Comparison of ENCODE assay signal across 8 mouse cellular contexts in the genomic region with DNA sequence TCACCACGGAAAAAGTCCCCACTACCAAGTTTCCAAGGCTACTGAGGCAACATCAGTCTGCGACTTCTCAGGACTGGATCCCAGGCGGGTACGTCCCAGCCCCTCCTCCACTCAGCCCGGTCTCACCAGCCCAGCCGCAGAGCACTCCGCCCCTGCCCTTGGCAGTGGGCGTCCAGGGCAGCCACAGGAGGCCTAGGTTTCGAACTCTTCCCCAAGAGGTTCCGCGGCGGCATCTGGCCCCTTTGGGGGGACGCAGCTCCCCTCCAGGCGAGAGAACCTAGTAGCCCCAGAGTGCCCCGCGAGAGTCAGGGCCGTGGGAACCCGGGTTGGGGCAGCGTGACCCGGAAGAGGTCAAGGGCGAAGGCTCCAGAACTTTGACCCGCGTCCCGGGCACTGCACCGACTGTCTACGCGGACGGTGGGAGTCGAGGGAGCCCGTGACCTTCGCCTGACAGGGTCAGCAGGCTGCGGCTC. TPM values are rescaled to one million over a fixed set of nuclear protein-coding genes. Genes with fewer than 3 reads are reported as not detected.
A peak's percentile ranks its signal among the peaks of the same experiment; 100 is the strongest.
DNase-seq lines count a peak whose midpoint lies in the region; ATAC-seq and TF ChIP-seq lines count a peak whose summit lies in the region.

No protein-coding gene starts in this region.

- peak overlapping the region; percentile 63 for H3K4me3 ChIP-seq in cerebellum, adult 2 months (replicated peaks; ENCODE audit: insufficient read depth, low read depth, low read length)
- peak overlapping the region; percentile 81 for H3K4me3 ChIP-seq in ES-Bruce4 (ENCODE audit: low read depth, low read length)
- H3K4me3 ChIP-seq in cortical plate, adult 2 months (ENCODE audit: insufficient read depth, low read length) = peak overlapping the region; percentile 46
- peak overlapping the region; percentile 99 for H3K4me3 ChIP-seq in heart, embryonic 16.5 days (ENCODE audit: low read length)

- H3K27me3 ChIP-seq in cerebellum, adult 2 months (ENCODE audit: control insufficient read depth, insufficient read depth, low read length) = no peaks in the 10 kb centered on the region
- no peaks in the 10 kb centered on the region for H3K27me3 ChIP-seq in ES-Bruce4 (ENCODE audit: control insufficient read depth, insufficient read depth, low read length, poor library complexity, severe bottlenecking)
- peaks cover 6% of the 10 kb centered on the region for H3K27me3 ChIP-seq in heart, embryonic 16.5 days (ENCODE audit: control insufficient read depth, insufficient read depth, low read length)

- H3K36me3 ChIP-seq in ES-Bruce4 (ENCODE audit: control insufficient read depth, insufficient read depth, low read length, poor library complexity, severe bottlenecking) = no peaks in the 10 kb centered on the region
- no peaks in the 10 kb centered on the region for H3K36me3 ChIP-seq in heart, embryonic 16.5 days (ENCODE audit: control insufficient read depth, insufficient read depth)

- peak overlapping the region; percentile 71 for H3K4me2 ChIP-seq in heart, embryonic 16.5 days (ENCODE audit: low read depth, low read length)

- peak; percentile 78 for ATAC-seq in heart, embryonic 16.5 days (replicated peaks; ENCODE audit: extremely low read depth, insufficient read depth, low FRiP score)

- H3K4me1 ChIP-seq in cerebellum, adult 2 months (ENCODE audit: control insufficient read depth, insufficient read depth, low read length) = no peaks in the 10 kb centered on the region
- H3K4me1 ChIP-seq in ES-Bruce4 (ENCODE audit: control insufficient read depth, insufficient read depth, low read length) = no peaks in the 10 kb centered on the region
- H3K4me1 ChIP-seq in cortical plate, adult 2 months (ENCODE audit: control insufficient read depth, insufficient read depth, low read length) = no peaks in the 10 kb centered on the region
- peaks cover 17% of the 10 kb centered on the region for H3K4me1 ChIP-seq in heart, embryonic 16.5 days (ENCODE audit: control insufficient read depth, insufficient read depth, low read length)

- under 1% methylated on average over 32 of the region's 32 CpGs for WGBS in cerebellum, adult 2 months
- 0% methylated on average over 27 of the region's 32 CpGs for WGBS in heart, embryonic 16.5 days

- no peak for TF ChIP-seq EP300 in ES-Bruce4 (IDR thresholded peaks at IDR 0.05; ENCODE audit: insufficient read depth, low read depth, low read length)

- peaks cover 3% of the 10 kb centered on the region; the same call in 1 of the 2 replicates for H3K9me3 ChIP-seq in ES-Bruce4 (replicated peaks; ENCODE audit: control insufficient read depth, insufficient read depth, low read length, poor library complexity, severe bottlenecking)
- H3K9me3 ChIP-seq in heart, embryonic 16.5 days (replicated peaks; ENCODE audit: control insufficient read depth, low read length) = no peaks in the 10 kb centered on the region

- DNase-seq in cerebellum, adult 2 months = peak in 1 of 2 experiments; percentile 47
- DNase-seq in cerebellum, adult 11 months = no peak
- DNase-seq in left cerebral cortex, postnatal 4 days = peak; percentile 52
- DNase-seq in mesoderm, embryonic 11.5 days (ENCODE audit: low read depth, low spot score) = peak; percentile 52
- DNase-seq in urinary bladder, postnatal 10 days (ENCODE audit: low spot score) = peak; percentile 13

- TF ChIP-seq CTCF in cerebellum, adult 2 months (IDR thresholded peaks at IDR 0.05; ENCODE audit: borderline replicate concordance, insufficient read depth, low read depth, low read length) = no peak
- TF ChIP-seq CTCF in ES-Bruce4 (IDR thresholded peaks at IDR 0.05; ENCODE audit: low read depth, low read length) = no peak
- no peak for TF ChIP-seq CTCF in cortical plate, adult 2 months (IDR thresholded peaks at IDR 0.05; ENCODE audit: extremely low read depth, insufficient read depth, low read length)

- TF ChIP-seq POLR2A in cerebellum, adult 2 months (IDR thresholded peaks at IDR 0.05; ENCODE audit: borderline replicate concordance, insufficient read depth, low read length) = no peak
- TF ChIP-seq POLR2A in ES-Bruce4 (IDR thresholded peaks at IDR 0.05; ENCODE audit: insufficient read depth, low read length) = no peak
- no peak for TF ChIP-seq POLR2A in cortical plate, adult 2 months (IDR thresholded peaks at IDR 0.05; ENCODE audit: extremely low read depth, insufficient read depth, low read length)

- intact Hi-C loops in left cerebral cortex, postnatal 4 days (cut with DNase I) = no loop called here

- H3K9ac ChIP-seq in ES-Bruce4 (ENCODE audit: low read depth, poor library complexity, severe bottlenecking) = peak overlapping the region; percentile 93
- peak overlapping the region; percentile 99 for H3K9ac ChIP-seq in heart, embryonic 16.5 days (ENCODE audit: low read length)

- H3K27ac ChIP-seq in cerebellum, adult 2 months (ENCODE audit: insufficient read depth, low read length) = peak overlapping the region; percentile 48
- peak overlapping the region; percentile 46; the same call in 1 of the 2 replicates for H3K27ac ChIP-seq in ES-Bruce4 (ENCODE audit: insufficient read depth, low read length)
- H3K27ac ChIP-seq in cortical plate, adult 2 months (ENCODE audit: insufficient read depth, low read length) = peak overlapping the region; percentile 39
- H3K27ac ChIP-seq in heart, embryonic 16.5 days (ENCODE audit: low read length) = peak overlapping the region; percentile 98

RNA-seq across cellular contexts. Expression of gene Etfa, which starts 0.5 kb away (rescaled TPM):
- 62.3 and 72.3 TPM in 2 replicates for polyA plus RNA-seq in cerebellum, adult 2 months (2012; rRNA removed)
- 83.0 and 86.6 TPM in 2 replicates for polyA plus RNA-seq in ES-Bruce4 (2011; ENCODE audit: insufficient read depth, insufficient read length, low read depth, missing spikeins)
- 41.6 and 42.6 TPM in 2 replicates for polyA plus RNA-seq in cortical plate, adult 2 months (2012; rRNA removed)
- 452 and 483 TPM in 2 replicates for polyA plus RNA-seq in heart, embryonic 16.5 days (2015; fragmentation: Nextera tagmentation; extraction: Ambion mirVana)
- 10 to 100 TPM; 38.7 to 39.4 TPM for total RNA-seq in left cerebral cortex, postnatal 4 days (2021)

RNA-seq across cellular contexts. Expression of gene Isl2, which starts 26.9 kb away (rescaled TPM):
- 0.23 and 0.46 TPM in 2 replicates for polyA plus RNA-seq in cerebellum, adult 2 months (2012; rRNA removed)
- polyA plus RNA-seq in ES-Bruce4 (2011; ENCODE audit: insufficient read depth, insufficient read length, low read depth, missing spikeins) = 0.44 TPM in 1 of 2 replicates, not detected in the other
- not detected in 2 replicates for polyA plus RNA-seq in cortical plate, adult 2 months (2012; rRNA removed)
- polyA plus RNA-seq in heart, embryonic 16.5 days (2015; fragmentation: Nextera tagmentation; extraction: Ambion mirVana) = 0.54 and 1.00 TPM in 2 replicates
- not detected for total RNA-seq in left cerebral cortex, postnatal 4 days (2021)

Comparison
In these comparisons a context has a peak if more than half of its experiments do, and no peak if none do; other contexts are left out.
1. H3K27ac ChIP-seq: peak in every context shown above with its lines; median percentile 98 in heart, embryonic 16.5 days; 48 in cerebellum, adult 2 months; 46 in ES-Bruce4; 39 in cortical plate, adult 2 months.
2. H3K4me3 ChIP-seq: peak in every context shown above with its lines; median percentile 99 in heart, embryonic 16.5 days; 81 in ES-Bruce4; 63 in cerebellum, adult 2 months; 46 in cortical plate, adult 2 months.